Mouse (Mus musculus): ENCODE results near the gene Nsmce4a.
"Not testable (repeated sequence)": the region's sequence is repeated elsewhere in the genome, so short reads cannot be mapped to it uniquely, and the experiment has no call there.

Nsmce4a gene

DNA sequence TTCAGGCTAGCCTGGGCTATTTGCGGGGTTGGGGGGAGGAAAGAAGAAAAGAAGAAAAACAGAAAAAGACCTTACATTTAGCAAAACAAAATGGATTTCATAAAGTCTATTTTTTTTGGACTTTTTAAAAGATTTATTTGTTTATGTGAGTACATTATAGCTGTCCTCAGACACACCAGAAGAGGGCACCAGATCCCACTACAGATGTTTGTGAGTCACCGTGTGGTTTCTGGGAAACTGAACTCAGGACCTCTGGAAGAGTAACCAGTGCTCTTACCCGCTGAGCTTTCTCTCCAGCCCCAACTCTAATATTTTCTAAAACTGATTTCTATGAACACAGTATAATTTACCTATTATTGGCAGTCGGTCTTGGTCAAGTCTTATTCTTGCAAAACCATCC is 37.7 kb downstream of the Nsmce4a start:
- DNase-seq (ENCODE audit: low read depth, low spot score): no peak

DNA sequence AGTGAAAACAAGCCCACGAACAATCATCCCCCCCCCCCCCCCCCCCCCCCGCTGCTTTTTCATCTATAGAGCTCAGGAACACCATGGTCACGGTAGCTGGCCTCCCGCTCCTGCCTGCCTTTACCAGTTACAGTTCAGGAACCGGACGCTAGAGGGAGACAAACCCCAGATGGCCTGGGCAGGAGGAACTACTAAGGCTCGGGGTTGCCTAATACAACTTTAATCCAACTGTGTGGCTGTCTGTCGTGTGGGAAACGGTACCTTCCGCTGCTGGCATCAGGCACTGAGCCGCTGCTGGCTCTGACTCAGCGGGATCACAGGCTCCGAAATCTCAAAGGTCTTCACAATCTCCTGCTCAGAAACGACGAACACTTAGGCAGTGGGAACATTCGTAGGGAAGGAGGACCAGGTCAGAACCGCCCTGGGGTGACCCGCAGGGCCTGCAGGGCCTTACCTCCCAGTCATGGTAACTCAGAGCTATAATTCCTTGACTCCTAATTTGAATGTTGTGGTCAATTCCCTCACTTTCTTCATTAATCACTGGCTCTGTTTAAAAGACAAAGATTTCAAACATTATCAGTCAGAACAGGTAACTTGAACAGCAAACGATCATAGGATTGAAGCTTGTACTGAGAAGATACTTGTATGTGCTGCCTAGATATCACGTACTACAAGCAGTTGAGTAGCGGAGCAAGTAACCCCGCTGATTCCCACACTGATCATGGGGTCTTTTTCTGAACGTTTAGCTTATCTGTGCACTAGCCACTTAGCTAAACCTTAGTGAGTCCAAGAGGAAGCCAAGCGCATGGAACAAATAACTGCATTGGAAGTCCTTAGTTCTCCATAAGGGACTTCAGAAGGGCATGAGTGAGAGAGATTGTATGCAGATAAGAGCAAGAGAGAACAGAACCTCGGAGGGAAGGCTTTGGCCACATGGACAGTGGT is 39.3 kb downstream of the Nsmce4a start:
- DNase-seq (ENCODE audit: low read depth, low spot score): peak; percentile 81

DNA sequence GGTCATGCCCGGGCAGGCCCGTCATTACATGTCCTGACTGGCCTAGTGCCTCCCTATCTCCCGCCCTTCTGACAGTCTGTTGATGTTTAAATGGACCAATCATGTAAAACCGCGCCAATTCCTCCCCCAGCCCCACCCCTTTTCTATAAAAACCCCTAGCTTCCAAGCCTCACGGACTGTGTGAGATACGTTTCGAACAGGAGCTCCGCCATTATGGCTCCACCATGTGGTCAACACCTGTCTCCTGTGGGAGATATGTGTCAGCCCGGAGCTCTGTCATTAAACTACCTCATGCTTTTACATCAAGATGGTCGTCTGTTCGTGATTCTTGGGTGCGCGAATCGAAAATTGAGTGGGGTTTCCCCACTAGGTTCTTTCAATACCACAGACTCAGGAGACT is 41.8 kb downstream of the Nsmce4a start:
- not testable (repeated sequence) for DNase-seq (ENCODE audit: low read depth, low spot score)

DNA sequence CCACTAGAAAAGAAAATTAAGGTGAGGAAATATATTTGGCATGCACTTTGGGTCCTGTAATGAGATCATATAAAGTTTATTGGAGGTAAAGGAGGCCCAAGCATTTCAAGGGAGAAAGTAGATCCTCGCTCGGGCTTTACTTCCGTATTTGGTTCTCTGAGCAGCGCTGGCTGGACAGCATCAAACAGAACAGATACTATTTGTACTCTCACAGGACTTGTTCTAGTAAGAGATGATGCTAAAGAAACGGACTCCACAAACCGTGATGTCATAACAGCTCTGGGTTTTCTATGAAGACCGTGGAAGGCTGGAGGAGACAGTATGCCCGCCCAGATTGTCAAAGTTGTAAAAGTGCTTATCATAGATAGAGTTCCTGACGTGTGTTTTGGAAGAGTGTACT is 45.6 kb downstream of the Nsmce4a start:
- DNase-seq (ENCODE audit: low read depth, low spot score): no peak

DNA sequence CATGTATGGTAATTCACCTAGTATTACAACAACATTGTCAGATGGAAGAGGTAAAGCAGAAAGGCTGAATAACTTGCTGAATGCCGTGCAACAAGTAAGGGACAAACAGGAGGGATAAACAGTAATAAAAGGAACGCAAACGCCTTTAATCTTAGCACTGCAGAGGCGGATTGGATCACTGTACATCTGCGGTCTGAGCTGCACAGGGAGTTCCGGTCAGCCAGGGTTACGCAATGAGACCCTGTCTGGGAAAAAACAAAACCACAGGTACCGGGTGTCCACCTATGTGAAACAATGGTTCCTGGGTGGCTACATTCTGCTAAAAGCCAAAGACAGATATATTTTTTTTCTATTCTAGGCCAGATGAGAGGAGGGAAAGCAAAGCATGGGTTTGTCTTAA is 49.5 kb downstream of the Nsmce4a start:
- no peak for DNase-seq (ENCODE audit: low read depth, low spot score)

DNA sequence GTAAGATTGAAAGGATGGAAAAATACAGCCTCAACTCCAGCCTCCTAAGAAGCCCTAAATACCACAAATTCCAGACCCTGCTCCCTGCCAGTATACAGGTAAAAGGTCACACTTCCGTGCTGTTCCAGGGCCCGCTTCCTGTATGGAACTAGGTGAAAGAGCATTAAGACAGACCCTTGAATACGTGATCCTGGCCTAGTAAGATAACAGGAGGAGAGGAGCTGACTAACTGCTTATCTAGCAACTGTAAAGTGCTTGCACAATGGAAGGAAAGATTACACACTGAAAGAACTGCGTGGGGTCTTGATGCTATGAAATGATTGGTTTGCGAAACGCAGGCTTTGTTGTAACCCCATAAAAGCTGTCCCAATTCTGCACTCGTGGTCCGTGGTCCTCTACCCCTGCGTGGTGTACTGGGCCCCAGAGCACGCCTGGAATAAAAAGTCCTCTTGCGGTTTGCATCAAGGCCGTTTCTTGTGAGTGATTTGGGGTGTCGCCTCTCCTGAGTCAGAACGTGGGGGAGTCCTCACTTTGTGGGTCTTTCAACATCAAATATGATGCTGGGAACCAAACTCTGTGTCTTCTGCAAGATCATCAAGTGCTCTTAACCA is 52.0 kb downstream of the Nsmce4a start:
- no peak for DNase-seq (ENCODE audit: low read depth, low spot score)

DNA sequence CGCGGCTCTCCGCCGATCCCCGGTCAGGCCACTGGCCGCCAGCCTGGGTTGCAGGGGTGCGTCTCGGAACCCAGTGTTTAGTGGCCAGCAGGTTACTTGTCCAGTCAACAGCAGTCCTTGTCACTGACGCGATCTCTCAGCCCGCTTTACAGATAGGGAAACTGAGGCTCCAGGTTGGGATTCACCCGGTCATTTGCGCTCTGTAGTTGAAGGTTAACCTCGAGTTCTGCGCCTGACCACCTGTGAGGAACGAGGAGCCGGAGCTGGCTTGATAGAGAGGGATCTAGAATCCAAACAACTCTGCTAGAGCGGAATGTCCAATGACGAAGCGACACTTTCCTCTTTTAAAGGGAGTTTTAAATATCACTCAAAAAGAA is 52.9 kb downstream of the Nsmce4a start, which contains the start of gene Ate1:
Gene Ate1, minus strand, starts transcription at position 321 of the 377 bp plus-strand sequence.
- DNase-seq (ENCODE audit: low read depth, low spot score): no peak

DNA sequence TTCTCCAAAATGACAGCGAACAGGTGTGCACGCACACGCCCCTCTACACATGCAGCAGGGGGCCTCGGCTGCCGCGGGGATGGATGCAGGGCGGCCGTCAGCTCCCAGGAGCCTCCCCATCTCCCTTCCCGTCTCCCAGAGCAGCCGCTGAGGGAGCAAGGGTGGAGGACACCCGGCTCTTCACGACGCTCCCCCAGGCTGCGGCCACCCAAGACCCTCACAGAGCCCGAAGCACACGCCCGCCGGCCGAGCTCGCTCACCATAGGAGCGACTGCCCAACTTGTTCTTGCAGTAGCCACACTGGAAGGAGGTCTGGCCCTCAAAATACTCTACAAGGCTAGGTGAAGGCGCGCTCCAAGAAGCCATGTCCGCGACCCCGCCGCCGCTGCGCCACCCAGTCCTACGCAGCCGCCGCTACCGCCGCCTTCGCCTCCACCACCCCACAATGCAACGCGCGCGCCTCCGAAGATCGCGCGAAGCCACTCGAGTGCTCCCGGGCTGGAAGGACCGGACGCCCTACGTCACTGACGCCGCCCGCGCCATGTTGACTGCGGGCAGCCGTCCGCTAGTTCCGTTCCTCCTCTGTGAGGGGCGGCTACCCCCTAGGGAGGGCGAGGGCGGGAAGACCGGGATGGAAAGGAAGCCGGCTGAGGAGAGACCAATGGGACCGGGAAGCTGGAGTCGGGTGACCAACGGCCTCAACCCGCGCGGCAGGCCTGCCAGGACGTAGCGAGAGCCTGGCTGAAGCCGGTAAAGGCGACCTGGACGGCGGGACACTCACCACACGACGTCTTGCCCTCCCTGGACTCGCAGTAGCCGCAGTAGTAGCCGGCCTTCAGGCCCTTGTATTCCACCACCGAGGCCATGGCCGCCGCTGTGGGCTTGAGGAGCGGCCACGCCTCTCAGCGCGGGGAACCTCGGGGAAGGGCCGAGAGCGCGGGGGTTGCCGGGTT is 53.5 kb downstream of the Nsmce4a start:
- peak; percentile 96 for DNase-seq (ENCODE audit: low read depth, low spot score)

DNA sequence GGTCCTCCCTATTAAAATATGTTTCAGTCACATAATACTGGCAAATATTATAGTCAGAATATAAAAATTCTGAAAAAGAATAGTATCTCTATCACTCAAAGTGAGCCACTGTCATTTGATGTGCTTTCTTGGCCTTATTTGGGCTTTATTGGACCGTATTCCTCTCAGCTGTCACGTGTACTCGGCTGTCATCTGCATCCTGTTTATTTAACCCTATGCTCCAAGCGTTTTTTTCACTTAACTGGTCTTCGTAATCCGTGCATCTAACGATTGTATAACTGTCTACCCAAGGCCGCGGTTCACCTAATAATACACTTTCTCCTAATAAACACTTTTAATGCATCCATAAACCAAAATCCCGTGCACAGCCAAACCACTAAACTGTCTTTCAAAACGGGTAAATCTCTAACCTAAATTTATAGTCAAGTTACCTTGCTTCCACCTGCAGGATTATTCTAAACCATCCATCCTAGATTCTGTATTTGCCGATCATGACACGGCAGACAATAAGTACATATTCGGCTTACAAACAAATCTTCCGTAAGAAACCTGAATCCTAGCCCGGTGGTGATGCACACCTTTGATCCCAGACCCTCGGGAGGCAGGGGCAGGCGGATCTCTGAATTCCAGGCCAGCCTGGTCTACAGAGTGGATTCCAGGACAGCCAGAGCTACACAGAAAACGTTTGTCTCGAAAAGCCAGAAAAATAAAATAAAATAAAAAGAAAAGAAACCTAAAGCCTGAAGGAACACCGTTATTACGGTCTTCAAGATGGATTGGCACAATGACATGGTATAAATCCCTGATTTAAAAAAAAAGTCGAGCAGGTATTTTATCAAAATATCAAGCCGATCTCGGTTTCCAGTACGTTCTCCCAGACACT is 54.5 kb downstream of the Nsmce4a start:
- DNase-seq (ENCODE audit: low read depth, low spot score): peak; percentile 23

DNA sequence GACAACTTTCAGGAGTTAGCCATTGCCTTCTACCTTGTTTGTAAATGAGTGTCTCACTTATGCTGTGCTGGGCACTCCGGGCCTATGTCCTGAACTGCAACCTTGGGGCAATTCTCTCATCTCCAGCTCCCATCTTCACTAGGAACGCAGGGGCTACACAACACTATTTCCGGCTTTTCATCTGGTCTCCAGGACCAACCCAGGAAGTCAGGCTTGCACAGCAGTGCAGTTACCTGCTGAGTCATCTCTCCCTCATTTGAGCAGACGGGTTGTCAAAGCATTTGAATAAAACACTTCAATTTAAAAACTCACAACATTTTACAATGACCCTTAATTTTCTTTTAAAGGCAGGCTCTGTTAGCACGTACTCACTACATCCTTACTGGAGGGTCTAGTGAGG is 62.7 kb downstream of the Nsmce4a start:
- DNase-seq (ENCODE audit: low read depth, low spot score): no peak

DNA sequence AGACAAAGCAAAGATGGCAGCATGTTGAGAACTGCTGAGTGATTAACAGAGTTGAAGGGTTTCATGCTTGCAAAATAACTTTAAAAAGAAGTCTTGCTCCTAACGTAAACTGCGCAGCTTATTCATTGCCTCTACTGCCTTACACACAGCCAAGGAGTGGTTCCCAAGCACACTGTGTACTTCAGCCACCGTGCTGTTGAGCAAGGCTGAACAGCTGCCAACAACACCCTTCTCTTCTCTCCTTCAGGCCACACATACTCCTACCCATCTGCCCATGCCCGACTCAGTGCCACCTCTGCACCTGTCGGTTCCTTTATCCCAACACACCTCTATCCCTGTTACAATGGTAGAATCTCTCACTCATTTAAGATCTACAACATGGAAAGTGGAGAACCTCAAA is 69.9 kb downstream of the Nsmce4a start:
- DNase-seq (ENCODE audit: low read depth, low spot score): no peak

DNA sequence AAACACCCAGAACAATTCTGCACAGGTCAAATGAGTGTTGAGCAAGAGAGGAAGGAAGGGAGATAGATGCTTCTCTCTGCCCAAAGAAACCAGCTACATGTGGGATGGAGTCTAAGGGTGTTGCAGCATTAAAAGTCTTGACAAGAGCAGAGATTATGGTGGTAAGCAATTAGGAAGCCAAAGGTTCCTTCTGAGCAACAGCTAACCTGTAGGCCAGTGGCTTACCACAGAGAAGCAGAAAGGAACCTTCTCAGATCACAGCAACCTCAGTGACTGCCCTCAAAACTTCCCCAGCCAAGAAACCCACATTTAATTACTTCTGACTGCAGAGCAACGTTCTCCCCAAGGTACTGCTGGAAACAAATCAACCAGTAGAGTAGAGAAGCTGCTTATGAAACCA is 71.4 kb downstream of the Nsmce4a start:
- DNase-seq (ENCODE audit: low read depth, low spot score): no peak

DNA sequence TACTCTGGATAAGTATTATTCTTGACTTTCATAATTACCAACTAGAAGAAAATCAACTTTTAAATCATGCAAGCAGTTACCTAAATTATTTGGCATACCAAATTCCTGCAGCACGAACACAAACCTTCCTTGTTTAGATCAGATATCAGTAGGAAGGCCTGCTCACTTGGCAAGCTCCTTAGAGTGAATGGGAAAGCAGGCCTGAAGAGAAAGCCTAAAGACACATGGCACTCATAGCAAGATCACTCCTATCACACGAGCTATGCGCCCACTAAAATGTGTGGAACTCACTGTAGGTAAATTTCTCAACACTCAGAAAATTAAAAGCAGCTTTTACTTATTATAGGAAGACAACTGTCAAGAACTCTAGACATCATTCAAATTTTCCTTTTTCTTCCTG is 79.6 kb downstream of the Nsmce4a start:
- DNase-seq (ENCODE audit: low read depth, low spot score): no peak

DNA sequence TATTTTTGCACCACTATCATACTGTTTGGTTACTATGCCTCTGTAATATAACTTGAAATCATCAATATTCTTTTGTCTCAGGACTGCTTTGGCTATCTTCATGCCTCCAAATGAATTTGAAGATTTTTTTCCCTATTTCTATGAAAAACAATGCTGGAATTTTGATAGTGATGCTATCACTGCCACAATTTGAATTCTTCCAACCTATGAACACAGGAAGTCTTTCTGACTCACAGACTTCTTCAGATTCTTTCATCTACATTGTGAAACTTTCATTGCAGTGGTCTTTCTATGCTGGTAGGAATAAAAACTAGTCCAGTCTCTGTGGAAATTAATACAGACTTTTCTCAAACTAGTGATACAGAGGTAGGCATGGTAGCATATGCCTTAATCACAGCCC is 80.9 kb downstream of the Nsmce4a start:
- no peak for DNase-seq (ENCODE audit: low read depth, low spot score)
